Mouse (Mus musculus): ENCODE data around the gene Srebf2.

Gene Srebf2

GRCm38 (mm10) chr15:82182311-82182710, 35.3 kb downstream of the Srebf2 start:
- peak; percentile 61 for DNase-seq (ENCODE audit: low read depth, low spot score)

GRCm38 (mm10) chr15:82183596-82183995, 36.6 kb downstream of the Srebf2 start:
- DNase-seq (ENCODE audit: low read depth, low spot score): no peak

- DNase-seq (ENCODE audit: low read depth, low spot score): no peak
Observed at GRCm38 (mm10) chr15:82184183-82184582, 37.2 kb downstream of the Srebf2 start.

- no peak for DNase-seq (ENCODE audit: low read depth, low spot score)
Observed at GRCm38 (mm10) chr15:82184656-82185055, 37.7 kb downstream of the Srebf2 start.

GRCm38 (mm10) chr15:82185062-82185783, 38.2 kb downstream of the Srebf2 start:
- DNase-seq (ENCODE audit: low read depth, low spot score): no peak

GRCm38 (mm10) chr15:82186131-82186530, 39.1 kb downstream of the Srebf2 start:
- no peak for DNase-seq (ENCODE audit: low read depth, low spot score)

GRCm38 (mm10) chr15:82186931-82187330, 40.0 kb downstream of the Srebf2 start:
- DNase-seq (ENCODE audit: low read depth, low spot score): no peak

GRCm38 (mm10) chr15:82187401-82187800, 40.4 kb downstream of the Srebf2 start:
- DNase-seq (ENCODE audit: low read depth, low spot score): peak; percentile 59

- peak; percentile 89 for DNase-seq (ENCODE audit: low read depth, low spot score)
Observed at GRCm38 (mm10) chr15:82187924-82188323, 40.9 kb downstream of the Srebf2 start.

GRCm38 (mm10) chr15:82188481-82189240, 41.7 kb downstream of the Srebf2 start:
- DNase-seq (ENCODE audit: low read depth, low spot score): peak; percentile 89

GRCm38 (mm10) chr15:82192617-82193016, 45.6 kb downstream of the Srebf2 start:
- no peak for DNase-seq (ENCODE audit: low read depth, low spot score)

- DNase-seq (ENCODE audit: low read depth, low spot score): no peak
Observed at GRCm38 (mm10) chr15:82196300-82196699, 49.3 kb downstream of the Srebf2 start.

GRCm38 (mm10) chr15:82197246-82197750, 50.3 kb downstream of the Srebf2 start:
- no peak for DNase-seq (ENCODE audit: low read depth, low spot score)

GRCm38 (mm10) chr15:82197937-82198336, 51.0 kb downstream of the Srebf2 start:
- DNase-seq (ENCODE audit: low read depth, low spot score): no peak

GRCm38 (mm10) chr15:82198342-82198741, 51.4 kb downstream of the Srebf2 start:
- no peak for DNase-seq (ENCODE audit: low read depth, low spot score)

GRCm38 (mm10) chr15:82199546-82199945, 52.6 kb downstream of the Srebf2 start:
- DNase-seq (ENCODE audit: low read depth, low spot score): no peak

- DNase-seq (ENCODE audit: low read depth, low spot score): no peak
Observed at GRCm38 (mm10) chr15:82202086-82202485, 55.1 kb downstream of the Srebf2 start.

- DNase-seq (ENCODE audit: low read depth, low spot score): no peak
Observed at GRCm38 (mm10) chr15:82203090-82203489, 56.1 kb downstream of the Srebf2 start.

GRCm38 (mm10) chr15:82203611-82204351, 56.8 kb downstream of the Srebf2 start:
- no peak for DNase-seq (ENCODE audit: low read depth, low spot score)

- no peak for DNase-seq (ENCODE audit: low read depth, low spot score)
Observed at GRCm38 (mm10) chr15:82204680-82205371, 57.8 kb downstream of the Srebf2 start.

- no peak for DNase-seq (ENCODE audit: low read depth, low spot score)
Observed at GRCm38 (mm10) chr15:82206365-82207104, 59.6 kb downstream of the Srebf2 start.

Data from R1 (cell line).